13 mouse cellular contexts compared by ENCODE assay signal in the genomic region with DNA sequence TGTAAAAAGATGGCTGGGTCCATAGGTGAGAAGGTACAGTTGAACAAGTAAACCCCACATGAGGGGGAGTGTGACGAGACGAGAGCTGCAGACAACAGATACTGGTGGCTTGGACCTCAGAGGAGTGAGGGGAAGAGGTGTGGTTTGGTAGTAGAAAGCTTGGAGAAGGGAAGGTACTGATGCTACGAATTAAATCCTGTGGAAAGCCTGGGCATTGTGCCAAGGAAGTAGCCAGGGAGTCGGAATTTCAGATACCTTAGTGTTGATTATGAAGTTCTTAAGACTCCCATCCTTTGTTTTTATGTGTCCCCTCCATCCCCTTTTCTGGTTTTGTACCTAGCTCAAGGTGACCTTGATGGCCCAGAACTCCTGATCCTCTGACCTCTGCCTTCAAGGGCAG.
"Had no signal": no experiment of that assay in that cellular context is flagged by ENCODE, and none has a peak within 500 bp of the region (broad histone marks: within the 10 kb centered on the region; RNA-seq: fewer than 3 reads in every experiment).

No protein-coding gene starts in this region.

- H3K4me3 ChIP-seq: limb, embryonic 15.5 days; liver, embryonic 12.5 days; midbrain, embryonic 10.5 days; neural tube, embryonic 13.5 days had no signal

- H3K4me1 ChIP-seq: limb, embryonic 15.5 days; liver, embryonic 12.5 days; midbrain, embryonic 10.5 days; neural tube, embryonic 13.5 days had no signal

- H3K4me2 ChIP-seq: limb, embryonic 15.5 days; liver, embryonic 12.5 days; lung, embryonic 14.5 days; neural tube, embryonic 13.5 days had no signal

- H3K27me3 ChIP-seq: limb, embryonic 15.5 days; liver, embryonic 12.5 days; neural tube, embryonic 13.5 days had no signal

- H3K9me3 ChIP-seq: limb, embryonic 15.5 days; liver, embryonic 12.5 days; midbrain, embryonic 10.5 days; neural tube, embryonic 13.5 days had no signal

- ATAC-seq: liver, embryonic 12.5 days had no signal

- H3K9ac ChIP-seq: limb, embryonic 15.5 days; liver, embryonic 12.5 days; lung, embryonic 14.5 days; neural tube, embryonic 13.5 days had no signal

- DNase-seq: kidney, adult 9 months; layer of hippocampus, adult 9-11 months; layer of hippocampus, postnatal 36 days; lung, embryonic 14.5 days; lung, postnatal 10 days; lung, postnatal 4 days; midbrain, embryonic 14.5 days; thymus, adult 2 months; thymus, postnatal 25 days had no signal

- H3K27ac ChIP-seq: limb, embryonic 15.5 days; liver, embryonic 12.5 days; midbrain, embryonic 10.5 days; neural tube, embryonic 13.5 days had no signal
